Mouse (Mus musculus): ENCODE results near the gene Glb1l.

Glb1l gene

DNA sequence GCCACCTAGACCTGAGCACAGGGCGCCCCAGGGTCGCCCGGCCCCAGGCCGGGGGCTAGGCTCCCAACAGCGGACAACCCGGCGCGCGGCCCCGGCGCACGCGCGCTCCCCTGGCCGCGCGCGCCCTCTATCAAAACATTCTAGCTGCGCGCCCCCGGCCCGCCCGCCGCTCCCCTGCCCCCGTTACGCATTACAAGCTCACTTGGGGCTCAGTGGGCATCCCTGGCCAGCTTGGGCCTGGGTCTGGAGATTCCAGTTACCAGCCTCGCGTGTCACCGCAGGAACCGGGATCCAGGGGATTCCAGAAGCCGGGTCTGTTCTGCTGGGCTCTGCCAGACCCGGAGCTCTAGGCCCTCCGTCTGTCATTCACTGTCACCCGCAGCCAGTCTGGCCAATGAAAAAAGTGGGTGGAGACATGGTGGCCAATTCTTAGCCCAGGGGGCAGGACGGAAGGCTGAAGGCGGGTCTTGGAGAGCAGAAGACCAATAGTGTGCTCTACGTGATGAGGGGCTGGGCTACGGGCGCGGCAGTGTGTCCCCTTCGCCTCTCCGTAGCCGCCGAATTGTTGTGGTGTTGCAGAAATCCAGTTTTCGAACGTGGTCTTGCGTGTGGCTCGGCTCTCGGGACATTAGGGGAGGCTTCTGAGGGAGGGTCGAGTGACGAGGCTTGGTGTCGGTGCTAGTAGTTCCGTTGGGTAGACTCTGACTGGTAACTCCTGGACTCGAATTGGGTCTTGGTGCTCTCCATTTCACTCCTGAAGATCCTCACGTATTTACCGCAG lies 18.8 kb downstream of the Glb1l start, which contains the start of the genes Ankzf1 and Atg9a:
Gene Ankzf1 (plus strand): TSS at position 530 of the 781 bp plus-strand sequence.
Gene Atg9a (minus strand): TSS at position 575 of the 781 bp plus-strand sequence.
- peak; percentile 91 to 98 for DNase-seq

- DNase-seq, result peak in 1 of 2 experiments; percentile 38
These were observed 19.4 kb downstream of the Glb1l start for GRCm38 (mm10) chr1:75191258-75191621.

DNA sequence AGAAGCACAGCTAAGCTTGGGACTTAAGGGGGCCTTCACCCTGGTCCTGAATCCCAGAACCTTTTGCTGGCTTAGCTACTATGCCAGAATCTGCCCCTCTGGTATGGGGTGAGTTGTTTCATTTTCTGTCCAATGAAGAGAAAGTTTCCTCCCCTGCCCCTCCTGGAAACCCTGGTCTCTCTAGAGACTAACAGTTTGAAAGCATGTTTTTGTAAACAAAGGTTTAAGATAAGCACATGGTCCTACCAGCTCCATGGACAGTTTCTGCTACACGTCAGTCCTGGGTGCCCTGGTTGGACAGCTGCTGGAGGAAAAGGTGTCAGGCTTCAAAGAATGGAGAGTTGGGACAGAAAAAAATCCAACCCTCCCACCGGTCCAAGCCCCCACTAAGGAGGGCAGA lies 20.0 kb downstream of the Glb1l start:
- DNase-seq, result no peak

GRCm38 (mm10) chr1:75187914-75188483 lies 22.6 kb downstream of the Glb1l start:
- DNase-seq, result no peak

DNA sequence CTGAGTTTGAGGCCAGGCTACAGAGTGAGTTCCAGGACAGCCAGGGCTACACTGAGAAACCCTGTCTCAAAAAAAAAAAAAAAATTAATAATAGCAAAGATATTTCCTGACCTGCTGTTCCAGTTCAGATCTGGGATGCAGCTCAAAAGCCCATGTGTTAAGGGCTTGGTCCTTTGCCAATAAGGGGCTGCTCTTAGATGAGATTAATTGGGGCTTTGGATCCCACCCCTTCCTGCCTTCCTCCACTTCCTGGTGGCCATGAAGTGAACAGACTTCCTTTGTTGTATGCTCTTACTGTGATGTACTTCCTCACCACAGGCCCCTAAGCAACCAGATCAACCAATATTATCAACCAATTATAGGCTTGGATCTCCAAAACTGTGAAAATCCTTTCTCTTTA lies 23.5 kb downstream of the Glb1l start:
- no peak for DNase-seq

DNA sequence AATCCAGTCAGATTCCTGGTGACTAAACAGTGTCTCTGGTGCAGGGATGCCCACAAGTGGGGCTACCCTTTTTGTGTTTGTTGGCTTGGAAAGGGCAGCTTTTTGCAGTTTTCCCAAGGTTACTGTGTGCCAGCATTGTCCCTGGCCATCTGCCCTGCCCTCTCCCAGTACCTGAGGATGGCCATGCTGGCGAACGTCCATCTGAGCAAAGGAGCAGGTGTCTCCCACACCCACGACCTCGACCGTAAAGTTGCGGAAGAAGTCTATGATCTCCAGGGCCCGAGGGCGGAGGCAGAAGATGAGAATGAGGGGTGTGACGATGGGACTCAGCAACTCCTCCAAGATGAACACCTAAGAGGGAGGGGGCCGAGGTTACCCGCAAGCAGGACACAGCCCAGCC lies 25.1 kb downstream of the Glb1l start:
- no peak for DNase-seq

GRCm38 (mm10) chr1:75182160-75182559 lies 28.5 kb downstream of the Glb1l start:
- DNase-seq, result no peak

GRCm38 (mm10) chr1:75181377-75181870 lies 29.2 kb downstream of the Glb1l start:
- no peak for DNase-seq

DNA sequence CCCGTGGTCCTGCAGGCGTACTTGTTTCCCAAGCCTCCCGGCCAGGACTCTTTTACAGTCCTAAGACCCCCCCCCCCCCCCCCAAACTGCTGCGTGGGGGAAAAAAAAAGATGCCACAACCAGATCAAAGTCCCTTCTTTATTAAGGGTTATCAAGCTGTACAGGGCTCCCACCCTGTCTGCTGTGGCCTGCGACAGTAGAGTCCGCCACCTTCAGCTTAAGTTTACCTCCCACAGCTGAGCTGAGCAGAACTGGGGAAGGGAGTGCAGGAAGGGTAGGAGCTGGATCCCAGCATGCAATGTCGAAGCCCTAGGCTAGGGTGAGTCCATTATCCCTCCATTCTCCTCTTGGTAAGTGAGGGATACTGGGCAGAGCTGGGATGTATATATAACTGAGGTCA lies 29.9 kb downstream of the Glb1l start:
- DNase-seq, result no peak

DNA sequence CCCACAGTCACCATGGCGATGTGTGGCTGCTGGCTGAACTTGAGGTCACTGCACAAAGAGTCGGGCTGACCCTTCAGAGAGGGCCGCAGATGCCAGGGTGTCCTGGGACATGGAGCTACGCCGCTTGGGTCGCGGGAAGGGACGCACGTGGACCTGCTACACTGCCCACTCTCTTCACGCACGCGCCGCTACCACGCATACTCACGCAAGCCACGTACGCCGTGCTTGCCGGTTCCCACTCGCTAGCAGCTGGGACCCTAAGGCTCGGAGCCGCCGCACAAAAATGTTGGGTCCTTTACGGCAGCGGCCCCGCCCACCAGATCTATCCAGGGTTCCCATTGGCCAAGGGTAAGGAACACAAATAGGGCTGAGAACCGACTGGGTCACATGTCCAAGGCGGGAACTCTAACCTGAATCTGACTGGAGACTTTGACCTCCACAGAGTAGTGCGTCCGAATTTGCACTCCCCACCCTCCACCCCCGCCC lies 30.5 kb downstream of the Glb1l start, which contains the start of gene Abcb6:
Gene Abcb6 (minus strand): TSS at position 288 of the 486 bp plus-strand sequence.
- DNase-seq, result peak; percentile 75 to 81

DNA sequence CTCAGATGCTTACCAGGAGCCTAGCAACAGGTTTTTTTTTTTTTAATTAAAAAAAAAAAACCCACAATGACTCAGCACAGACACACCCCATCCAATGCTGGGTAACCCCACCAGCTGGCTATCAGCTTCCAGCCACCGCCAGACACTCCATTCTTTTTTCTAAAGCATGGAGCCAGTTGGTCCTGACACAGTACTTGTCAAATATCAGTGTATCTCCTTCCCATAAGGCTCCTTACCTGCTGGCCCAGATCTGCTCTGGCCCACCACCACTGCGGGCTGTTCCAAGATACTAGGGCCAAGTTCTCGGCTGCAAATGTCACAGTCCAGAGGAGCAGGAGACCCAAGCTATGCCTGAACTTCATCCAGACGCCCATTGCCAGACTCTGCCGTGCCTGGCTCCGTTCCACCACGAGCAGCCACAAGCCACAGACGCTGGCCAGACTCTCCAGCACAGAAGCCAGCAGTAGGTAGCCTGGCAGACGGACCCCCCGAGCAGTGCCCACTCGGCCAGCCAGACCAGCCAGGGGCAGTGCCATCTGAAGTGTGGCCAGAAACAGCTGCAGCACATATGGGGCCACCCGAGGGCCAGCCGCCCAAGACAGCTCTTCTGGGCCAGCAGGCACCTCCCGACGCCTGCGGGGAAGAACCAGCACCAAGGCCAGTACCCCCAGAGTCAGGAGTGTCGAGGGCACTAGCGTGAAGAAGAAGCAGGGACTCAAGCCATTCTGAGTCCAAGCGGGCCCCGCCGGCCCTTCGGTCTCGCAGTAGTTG lies 31.1 kb downstream of the Glb1l start:
- no peak for DNase-seq

DNA sequence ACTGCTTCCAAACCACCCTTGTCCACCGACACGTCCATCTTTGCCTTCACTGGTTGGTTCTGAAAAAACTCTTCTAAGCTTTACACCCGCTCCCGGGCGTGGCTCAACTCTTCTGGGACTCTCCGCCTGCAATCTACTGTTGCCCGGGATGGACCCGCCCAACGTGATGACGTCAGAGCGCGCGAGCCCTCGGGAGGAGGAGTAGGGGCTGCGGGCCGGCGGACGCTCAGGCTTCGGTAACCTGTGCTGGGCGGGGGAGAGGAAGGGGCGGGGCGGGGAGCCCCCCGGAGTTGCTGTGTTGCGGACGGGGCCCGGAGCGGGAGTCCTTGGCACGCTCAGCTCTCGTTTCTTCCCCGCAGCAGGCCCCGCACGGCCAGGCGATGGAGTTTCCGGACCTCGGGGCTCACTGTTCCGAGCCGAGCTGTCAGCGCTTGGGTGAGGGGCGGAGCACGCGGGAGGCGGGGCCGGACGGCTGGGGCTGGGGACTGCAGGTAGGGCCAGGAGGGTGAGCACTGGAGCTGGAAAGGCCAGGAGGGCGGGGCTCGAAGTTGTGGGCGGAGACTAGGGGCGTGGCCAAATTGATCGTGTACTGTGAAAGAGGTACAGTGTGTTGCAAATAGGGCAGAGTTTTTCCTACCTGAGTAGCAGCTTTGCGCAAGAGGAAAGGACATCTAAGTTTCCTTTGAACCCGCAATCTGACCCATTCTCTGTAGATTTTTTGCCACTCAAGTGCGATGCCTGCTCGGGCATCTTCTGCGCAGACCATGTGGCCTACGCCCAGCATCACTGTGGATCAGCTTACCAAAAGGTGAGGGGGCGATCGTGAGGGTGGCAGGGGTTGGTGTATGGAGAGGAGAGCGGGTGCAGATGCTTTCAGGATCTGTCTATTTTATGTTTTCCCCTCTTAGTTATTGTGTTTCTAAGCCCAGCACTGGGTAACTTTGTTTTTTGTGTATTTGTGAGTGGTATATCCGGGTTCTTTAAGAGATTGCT lies 41.8 kb downstream of the Glb1l start, which contains the start of gene Zfand2b:
Gene Zfand2b (plus strand): TSS at position 175 of the 993 bp plus-strand sequence.
- DNase-seq, result peak; percentile 95 to 96

DNA sequence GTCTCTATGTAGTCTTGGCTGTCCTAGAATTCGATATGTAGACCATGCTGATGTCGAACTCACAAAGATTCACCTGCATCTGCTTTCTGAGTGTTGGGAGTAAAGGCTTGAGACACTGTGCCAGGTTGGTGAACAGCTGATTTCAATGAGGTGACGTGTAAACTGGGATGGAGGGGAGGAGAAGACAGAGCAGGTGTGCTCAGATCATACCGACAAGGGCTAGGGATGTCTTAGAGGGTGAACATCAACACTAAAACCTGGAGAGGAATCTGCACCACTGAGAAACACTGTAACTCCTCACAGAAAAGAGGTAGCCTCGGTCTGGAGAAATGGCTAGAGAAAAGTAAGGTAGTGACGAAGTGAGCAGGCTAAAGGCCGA lies 42.5 kb downstream of the Glb1l start:
- no peak for DNase-seq

DNA sequence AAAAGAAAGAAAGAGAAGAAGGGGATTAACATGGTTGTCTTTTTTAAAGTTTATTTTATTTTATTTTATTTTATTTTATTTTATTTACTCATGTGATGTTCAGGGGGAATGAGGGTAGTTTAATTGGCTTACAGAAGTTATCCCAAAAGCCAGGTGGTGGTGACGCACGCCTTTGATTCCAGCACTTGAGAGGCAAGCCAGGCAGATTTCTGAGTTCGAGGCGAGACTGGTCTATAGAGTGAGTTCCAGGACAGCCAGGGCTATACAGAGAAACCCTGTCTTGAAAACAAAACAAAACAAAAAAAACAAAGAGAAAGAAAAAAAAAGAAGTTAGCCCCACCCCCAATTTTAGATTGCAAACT lies 50.4 kb downstream of the Glb1l start:
- DNase-seq, result no peak

DNA sequence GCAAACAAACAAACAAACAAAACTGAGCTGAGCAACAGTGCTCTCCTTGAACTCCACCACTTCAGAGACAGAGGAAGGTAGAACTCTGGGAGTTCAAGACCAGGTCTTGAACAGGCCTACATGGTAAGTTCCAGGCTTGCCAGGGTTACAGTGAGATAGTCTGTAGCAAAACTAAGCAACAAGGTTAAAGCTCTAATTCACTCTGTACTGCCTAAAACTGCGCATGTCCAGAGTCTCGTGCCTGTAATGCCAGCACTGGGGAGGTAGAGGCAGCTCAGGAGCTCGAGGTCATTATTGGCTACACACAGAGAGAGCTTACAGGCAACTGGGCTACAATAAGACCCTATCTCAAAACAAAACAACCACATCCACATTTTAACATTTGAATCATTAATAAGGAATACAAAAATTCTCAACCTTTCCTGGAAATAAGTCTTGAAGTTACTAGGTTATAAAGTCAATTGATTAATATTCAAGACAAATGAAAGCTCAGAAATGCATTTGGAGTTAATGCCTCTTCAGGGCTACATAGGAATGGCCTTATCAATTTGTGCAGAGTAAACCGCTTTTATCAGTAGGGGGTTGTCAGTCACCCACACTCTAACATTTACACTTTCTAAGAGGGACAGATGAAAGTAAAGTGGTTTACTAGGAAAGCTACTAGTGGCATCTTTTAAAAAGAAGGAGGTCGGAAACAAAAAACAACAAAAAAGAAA lies 50.9 kb downstream of the Glb1l start:
- DNase-seq, result no peak

DNA sequence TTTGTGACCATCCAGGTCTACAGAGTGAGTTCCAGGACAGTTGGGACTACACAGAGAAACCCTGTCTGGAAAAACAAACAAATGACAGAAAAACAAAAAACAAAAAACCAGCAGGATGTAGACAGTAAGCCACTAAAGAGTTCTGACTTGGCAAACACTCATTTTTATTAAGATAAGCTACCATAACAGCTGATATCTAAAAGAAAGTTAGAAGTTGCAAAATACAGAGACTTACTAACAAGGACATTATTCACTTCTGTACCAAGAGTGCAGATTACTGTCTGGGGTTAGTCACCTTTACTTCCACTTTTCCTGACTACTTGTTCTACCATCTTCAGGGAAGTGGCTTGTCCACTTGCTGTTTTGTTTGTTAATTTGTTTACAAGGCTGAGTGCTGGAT lies 51.6 kb downstream of the Glb1l start:
- DNase-seq, result no peak

DNA sequence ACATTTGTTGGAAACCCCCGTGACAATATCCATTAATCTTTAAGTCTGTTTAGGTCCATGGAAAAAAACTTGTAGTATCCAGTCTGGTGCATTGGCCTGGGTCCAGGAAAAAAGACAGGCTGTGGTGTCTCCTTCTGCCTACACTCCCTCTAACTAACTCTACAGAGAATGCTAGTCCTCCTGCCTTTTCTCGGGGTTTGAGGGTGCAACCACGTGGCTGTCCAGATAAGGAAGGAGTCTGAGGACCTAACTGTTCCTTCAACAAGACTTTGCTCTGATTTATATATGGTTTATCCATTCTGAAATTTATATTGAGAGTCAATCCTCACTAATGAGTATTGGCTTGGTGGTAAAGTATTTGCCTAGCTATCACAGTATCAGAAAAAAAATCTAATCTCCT lies 54.8 kb downstream of the Glb1l start:
- DNase-seq, result no peak

- no peak for DNase-seq
These were observed 61.9 kb downstream of the Glb1l start for GRCm38 (mm10) chr1:75148727-75149126.

Data from thymus, adult 18-20 months (tissue).